Mouse (Mus musculus): ENCODE results near the gene Parp1. TPM values are rescaled to one million over a fixed set of nuclear protein-coding genes. Genes with fewer than 3 reads are reported as not detected.

The Parp1 gene
- polyA plus RNA-seq, 1 experiment from 2014 or later, result 186 TPM

Small RNA genes within 50 kb of the gene (microRNA-seq; reads per million reads assigned to microRNA genes)
- not detected for gene Mir6904

Other genes starting within 250 kb of the Parp1 start
- gene Itpkb, start 238.4 kb upstream of the Parp1 start, polyA plus RNA-seq (2016; fragmentation: Nextera tagmentation; extraction: Ambion mirVana), result 4.0 and 4.6 TPM in 2 replicates
- 0.26 and 0.64 TPM in 2 replicates for gene Stum, start 85.4 kb upstream of the Parp1 start, polyA plus RNA-seq (2016; fragmentation: Nextera tagmentation; extraction: Ambion mirVana)
- gene Lin9, start 72.2 kb downstream of the Parp1 start, polyA plus RNA-seq (2016; fragmentation: Nextera tagmentation; extraction: Ambion mirVana), result 15.9 and 19.1 TPM in 2 replicates
- 0.26 and 0.62 TPM in 2 replicates for gene Mixl1, start 128.1 kb downstream of the Parp1 start, polyA plus RNA-seq (2016; fragmentation: Nextera tagmentation; extraction: Ambion mirVana)
- gene Acbd3, start 157.1 kb downstream of the Parp1 start, polyA plus RNA-seq (2016; fragmentation: Nextera tagmentation; extraction: Ambion mirVana), result 20.5 and 24.5 TPM in 2 replicates
- gene H3f3a, start 245.0 kb downstream of the Parp1 start, polyA plus RNA-seq (2016; fragmentation: Nextera tagmentation; extraction: Ambion mirVana), result 1,530 and 1,842 TPM in 2 replicates